20 mouse cellular contexts compared by ENCODE assay signal in genomic region chr3:102667796-102668195, GRCm38 (mm10).
DNase-seq lines count a peak whose midpoint lies in the region; TF ChIP-seq lines count a peak whose summit lies in the region.
"Had no signal": no experiment of that assay in that cellular context is flagged by ENCODE, and none has a peak within 500 bp of the region (broad histone marks: within the 10 kb centered on the region; RNA-seq: fewer than 3 reads in every experiment).

No protein-coding gene starts in this region.

- H3K4me1 ChIP-seq in embryonic fibroblast, embryonic 13.5 days (ENCODE audit: control insufficient read depth, insufficient read depth, low read length), result peaks cover 9% of the 10 kb centered on the region
- H3K4me1 ChIP-seq: forebrain, embryonic 10.5 days; hindbrain, embryonic 12.5 days had no signal

- no peak overlapping the region for H3ac ChIP-seq in C2C12 (ENCODE audit: control insufficient read depth, insufficient read length, low read depth)
- H3ac ChIP-seq in myocyte (ENCODE audit: control insufficient read depth, insufficient read length), result no peak overlapping the region

- DNase-seq in heart, adult 11 months, result peak; percentile 95
- DNase-seq in heart, postnatal 4 days, result no peak
- no peak for DNase-seq in urinary bladder, postnatal 25 days (ENCODE audit: low spot score)
- DNase-seq in MN1 (ENCODE audit: low spot score), result no peak
- DNase-seq: adrenal gland, adult 8-10 months; adrenal gland, postnatal 36 days; cerebellum, adult 2 months; cerebellum, postnatal 14 days; embryo, embryonic 11 days; gastrocnemius, postnatal 10 days; kidney, adult 11 months; kidney, adult 9 months had no signal

- H3K27me3 ChIP-seq in C2C12 (ENCODE audit: control insufficient read depth, insufficient read depth, insufficient read length) (no peaks in the 10 kb centered on the region), myocyte (ENCODE audit: control insufficient read depth, insufficient read depth, insufficient read length) (no peaks in the 10 kb centered on the region)
- H3K27me3 ChIP-seq: embryonic facial prominence, embryonic 12.5 days; hindbrain, embryonic 12.5 days had no signal

- TF ChIP-seq POLR2A in embryonic fibroblast, embryonic 13.5 days (IDR thresholded peaks at IDR 0.05; ENCODE audit: low read depth, low read length), result no peak
- TF ChIP-seq POLR2A in myocyte (IDR thresholded peaks at IDR 0.05; ENCODE audit: insufficient read length, low read depth), result no peak

- H3K79me2 ChIP-seq in C2C12 (ENCODE audit: control insufficient read depth, insufficient read depth) (no peaks in the 10 kb centered on the region), myocyte (ENCODE audit: control insufficient read depth, insufficient read depth) (no peaks in the 10 kb centered on the region)

- H3K4me2 ChIP-seq in myocyte (ENCODE audit: low read depth), result peak overlapping the region; percentile 43
- H3K4me2 ChIP-seq: embryonic facial prominence, embryonic 12.5 days; heart, embryonic 12.5 days; hindbrain, embryonic 12.5 days had no signal

- peak overlapping the region; percentile 90 for H3K27ac ChIP-seq in embryonic fibroblast, embryonic 13.5 days (ENCODE audit: insufficient read depth, low read length)
- H3K27ac ChIP-seq: forebrain, embryonic 10.5 days; hindbrain, embryonic 12.5 days had no signal

- H3K79me3 ChIP-seq in C2C12 (ENCODE audit: low read depth), result no peaks in the 10 kb centered on the region

- H3K36me3 ChIP-seq in C2C12 (ENCODE audit: control insufficient read depth, insufficient read depth), result no peaks in the 10 kb centered on the region
- H3K36me3 ChIP-seq in myocyte (ENCODE audit: control insufficient read depth, insufficient read depth), result no peaks in the 10 kb centered on the region
- H3K36me3 ChIP-seq: embryonic facial prominence, embryonic 12.5 days; forebrain, embryonic 10.5 days; G1E; heart, embryonic 12.5 days; hindbrain, embryonic 12.5 days had no signal

- H3K4me3 ChIP-seq in C2C12 (ENCODE audit: insufficient read depth, poor library complexity, severe bottlenecking) (no peak overlapping the region), myocyte (no peak overlapping the region)
- no peak overlapping the region for H3K4me3 ChIP-seq in embryonic fibroblast, embryonic 13.5 days (ENCODE audit: insufficient read depth, low read length)
- H3K4me3 ChIP-seq: embryonic facial prominence, embryonic 12.5 days; forebrain, embryonic 10.5 days; heart, embryonic 12.5 days; hindbrain, embryonic 12.5 days had no signal

- no peak for TF ChIP-seq CTCF in C2C12 (IDR thresholded peaks at IDR 0.05; ENCODE audit: control insufficient read depth, insufficient read depth, insufficient read length)
- no peak for TF ChIP-seq CTCF in embryonic fibroblast, embryonic 13.5 days (IDR thresholded peaks at IDR 0.05; ENCODE audit: borderline replicate concordance, insufficient read depth, low read length)

TF ChIP-seq in C2C12, 6 proteins besides CTCF, POLR2A, EP300 and RAD21:
- TF ChIP-seq CEBPB (IDR thresholded peaks at IDR 0.05; ENCODE audit: low read depth) (no peak), FOSL1 (IDR thresholded peaks at IDR 0.05; ENCODE audit: insufficient read depth, low read length, poor library complexity, severe bottlenecking) (peak; percentile 62), MAX (IDR thresholded peaks at IDR 0.05) (no peak), MYOG (IDR thresholded peaks at IDR 0.05; ENCODE audit: control insufficient read depth, extremely low read depth, insufficient read length) (no peak)

TF ChIP-seq in myocyte, 11 proteins besides CTCF, POLR2A, EP300 and RAD21:
- TF ChIP-seq REST (IDR thresholded peaks at IDR 0.05; ENCODE audit: insufficient read depth, insufficient read length), result no peak
- TF ChIP-seq POLR2AphosphoS2 (IDR thresholded peaks at IDR 0.05; ENCODE audit: insufficient read length, low read depth), result no peak
- TF ChIP-seq MYOD1 (IDR thresholded peaks at IDR 0.05; ENCODE audit: control insufficient read depth in 1 of 3, insufficient read length in 2 of 3, low read depth in 2 of 3), result no peak
- TF ChIP-seq CEBPB (IDR thresholded peaks at IDR 0.05; ENCODE audit: insufficient read depth, poor library complexity, severe bottlenecking), result no peak
- TF ChIP-seq MYOG (IDR thresholded peaks at IDR 0.05; ENCODE audit: control insufficient read depth in 1 of 3, insufficient read depth in 1 of 3, insufficient read length in 2 of 3, low read depth in 2 of 3), result no peak
- TF ChIP-seq TCF12 (IDR thresholded peaks at IDR 0.05; ENCODE audit: insufficient read depth, poor library complexity, severe bottlenecking), result no peak
- TF ChIP-seq E2F4 (IDR thresholded peaks at IDR 0.05; ENCODE audit: insufficient read depth), result no peak
- no peak for TF ChIP-seq TCF3 (IDR thresholded peaks at IDR 0.05; ENCODE audit: insufficient read length, low read depth)
- TF ChIP-seq USF1 (IDR thresholded peaks at IDR 0.05; ENCODE audit: low read depth), result no peak
- no peak for TF ChIP-seq SRF (IDR thresholded peaks at IDR 0.05; ENCODE audit: control insufficient read depth, insufficient read length, low read depth)
- TF ChIP-seq MAX (IDR thresholded peaks at IDR 0.05; ENCODE audit: low read depth), result no peak
